Mouse (Mus musculus) small intestine, adult 2 months (tissue): ENCODE results near the gene Gnb5.

Experiments used
- CTCF ChIP-seq: fragments of 200-500 bp; IDR thresholded peaks from 2 replicates; pipeline ENCODE4 v1.5.1; 2012; ENCODE audit warnings: low read depth, mild to moderate bottlenecking, control low read depth, inconsistent platforms, low read length, moderate library complexity, mixed read lengths; ENCODE audit not compliant: insufficient replicate concordance, insufficient read length; ENCODE audit errors: extremely low read depth
- POLR2A ChIP-seq: fragments of 200-500 bp; IDR thresholded peaks from 2 replicates; pipeline ENCODE4 v1.6.1; 2012; ENCODE audit warnings: low read depth, mild to moderate bottlenecking, control low read depth, inconsistent platforms, low read length, moderate library complexity

GRCm38 (mm10) chr9:75307015-75307414 lies 927 bp downstream of the Gnb5 start:
- TF ChIP-seq CTCF (no peak), POLR2A (no peak)
